Mouse (Mus musculus): ENCODE measurements around the gene Pgam1.
"Not testable (repeated sequence)": the region's sequence is repeated elsewhere in the genome, so short reads cannot be mapped to it uniquely, and the experiment has no call there.

Gene Pgam1

DNA sequence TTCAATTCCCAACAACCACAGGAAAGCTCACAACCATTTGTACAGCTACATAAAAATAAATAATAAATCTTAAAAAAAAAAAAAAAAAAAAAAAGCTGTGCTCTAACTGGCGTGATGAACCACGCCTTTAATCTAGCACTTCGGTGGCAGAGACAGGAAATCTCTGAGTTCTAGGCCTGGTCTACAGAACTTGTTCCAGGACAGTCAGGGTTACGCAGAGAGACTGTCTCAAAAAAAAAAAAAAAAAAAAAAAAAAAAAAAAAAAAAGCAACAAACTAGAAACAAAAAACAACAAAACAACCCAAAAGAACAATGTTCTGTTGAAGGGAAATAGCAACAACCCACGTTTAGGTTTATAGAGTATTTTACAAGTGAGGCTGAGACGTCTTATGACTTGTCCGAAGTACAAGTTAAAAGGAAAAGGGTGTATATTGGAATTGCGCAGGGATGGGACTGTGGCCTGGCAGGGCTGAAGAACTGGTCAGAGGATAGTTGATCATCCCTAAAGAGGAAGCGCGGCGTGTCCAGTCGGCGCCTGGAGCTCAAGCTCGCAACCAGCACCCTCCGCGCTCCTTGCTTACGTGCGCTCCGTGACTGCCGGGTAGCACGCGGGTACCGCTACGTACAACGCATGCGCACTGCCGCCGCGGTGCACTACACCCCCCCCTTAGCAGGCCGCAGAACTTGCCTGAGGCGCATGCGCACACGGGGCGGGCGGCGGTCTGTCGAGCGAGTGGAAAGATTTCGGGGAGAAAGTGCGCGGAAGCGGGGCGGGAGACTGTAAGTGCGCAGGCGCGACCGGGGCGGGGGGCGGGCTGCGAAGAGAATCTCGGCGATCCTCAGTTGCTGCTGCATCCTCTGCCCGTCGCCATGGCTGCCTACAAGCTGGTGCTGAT, at the start of gene Pgam1:
Gene Pgam1 (plus strand): TSS at position 746 of the 896 bp plus-strand sequence.
- DNase-seq (ENCODE audit: low spot score in 2 of 2) = peak; percentile 97

GRCm38 (mm10) chr19:41866707-41867106, 45.0 kb upstream of the Pgam1 start:
- no peak for DNase-seq (ENCODE audit: low spot score in 2 of 2)

- no peak for DNase-seq (ENCODE audit: low spot score in 2 of 2)
Measured at GRCm38 (mm10) chr19:41869296-41869695, 42.4 kb upstream of the Pgam1 start.

DNA sequence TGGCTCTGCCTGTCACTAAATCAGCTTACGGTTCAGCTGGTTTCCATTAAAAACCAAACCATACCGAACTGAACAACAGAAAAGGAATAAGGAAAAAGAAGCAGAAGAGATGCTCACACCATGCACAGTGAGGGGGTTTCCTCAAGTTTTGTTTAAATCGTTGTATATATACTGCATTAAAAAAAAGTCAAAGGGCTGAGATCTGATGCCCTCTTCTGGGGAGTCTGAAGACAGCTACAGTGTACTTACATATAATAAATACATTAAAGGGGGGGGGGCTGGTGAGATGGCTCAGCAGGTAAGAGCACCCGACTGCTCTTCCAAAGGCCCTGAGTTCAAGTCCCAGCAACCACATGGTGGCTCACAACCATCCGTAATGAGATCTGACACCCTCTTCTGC, 41.8 kb upstream of the Pgam1 start:
- not testable (repeated sequence) for DNase-seq (ENCODE audit: low spot score in 2 of 2)

DNA sequence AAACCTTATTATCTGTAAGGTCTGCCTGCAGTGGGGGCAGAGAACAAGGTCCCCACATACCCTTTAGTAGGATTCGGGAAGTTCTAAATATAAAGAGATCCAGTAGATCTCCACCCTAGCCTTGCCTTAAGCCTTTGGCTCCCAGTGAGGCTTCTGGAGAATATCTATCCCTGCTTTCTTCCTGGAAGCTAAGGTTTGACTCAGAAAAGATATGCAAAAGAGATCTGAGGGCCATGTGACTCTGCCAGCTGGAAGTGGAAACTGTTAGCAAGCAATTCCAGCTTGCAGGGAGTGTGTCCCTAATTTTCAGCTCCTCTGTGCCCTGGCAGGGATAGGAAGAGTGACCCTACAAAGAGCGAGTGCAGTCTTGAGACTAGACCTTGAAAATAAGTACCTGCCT, 39.4 kb upstream of the Pgam1 start:
- no peak for DNase-seq (ENCODE audit: low spot score in 2 of 2)

DNA sequence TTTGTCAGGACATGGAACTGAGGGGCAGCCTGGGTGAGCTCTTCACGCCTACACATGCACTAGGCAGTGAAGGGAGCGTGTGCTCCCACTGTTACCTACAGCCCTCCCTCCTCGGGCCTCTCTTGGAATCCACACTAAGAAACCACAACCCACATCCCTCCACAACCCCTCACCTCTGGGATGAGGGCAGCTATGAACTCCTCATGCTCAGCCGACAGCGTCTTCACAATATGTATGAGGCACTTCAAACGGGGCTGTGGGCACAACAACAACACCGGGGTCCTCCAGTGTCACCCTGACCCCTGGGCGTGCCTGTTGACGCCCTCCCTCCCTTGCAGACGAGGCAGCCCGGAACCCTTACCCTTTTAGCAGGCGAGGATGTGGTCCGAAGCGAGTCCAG, 37.4 kb upstream of the Pgam1 start:
- peak in 1 of 2 experiments; percentile 6 for DNase-seq (ENCODE audit: low spot score in 2 of 2)

- DNase-seq (ENCODE audit: low spot score in 2 of 2) = no peak
Measured at GRCm38 (mm10) chr19:41881842-41882241, 29.9 kb upstream of the Pgam1 start.

DNA sequence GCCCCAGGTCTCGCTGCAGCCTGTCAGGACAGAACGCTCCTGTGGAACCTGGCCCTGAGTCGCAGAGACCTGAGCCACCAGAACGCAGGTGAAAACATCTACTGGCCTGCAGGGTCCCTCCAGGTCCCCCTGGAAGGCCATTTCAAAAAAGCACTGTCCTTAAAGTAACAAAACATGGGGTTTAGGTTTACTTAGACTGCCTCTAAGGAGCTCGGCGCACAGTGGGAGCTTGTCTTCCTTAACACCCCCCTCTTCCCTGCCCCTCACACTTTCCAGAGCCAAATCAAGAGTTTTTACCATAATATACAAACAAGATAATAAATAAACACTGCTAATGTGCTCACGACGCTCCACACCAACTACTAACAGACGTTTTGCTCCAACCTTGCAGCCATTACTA, 27.8 kb upstream of the Pgam1 start:
- no peak for DNase-seq (ENCODE audit: low spot score in 2 of 2)

DNA sequence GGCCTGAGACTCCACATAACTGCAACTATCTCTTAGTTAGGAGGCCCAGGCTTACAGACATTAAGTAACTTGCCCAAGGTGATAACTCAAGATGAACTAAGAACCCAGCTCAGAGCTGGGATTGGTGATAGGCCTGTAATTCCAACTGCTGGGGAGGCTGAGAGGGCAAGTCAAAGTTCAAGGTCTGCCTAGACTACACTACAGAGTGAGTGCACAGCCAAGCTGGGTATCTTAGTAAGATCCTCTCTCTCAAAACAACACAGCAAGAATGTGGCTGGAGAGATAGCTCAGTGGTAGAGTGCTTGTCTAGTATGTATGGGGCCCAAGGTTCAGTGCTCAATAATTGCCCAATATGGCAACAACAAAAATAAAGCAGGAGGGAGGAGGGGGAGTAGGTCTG, 23.5 kb upstream of the Pgam1 start:
- DNase-seq (ENCODE audit: low spot score in 2 of 2) = no peak

DNA sequence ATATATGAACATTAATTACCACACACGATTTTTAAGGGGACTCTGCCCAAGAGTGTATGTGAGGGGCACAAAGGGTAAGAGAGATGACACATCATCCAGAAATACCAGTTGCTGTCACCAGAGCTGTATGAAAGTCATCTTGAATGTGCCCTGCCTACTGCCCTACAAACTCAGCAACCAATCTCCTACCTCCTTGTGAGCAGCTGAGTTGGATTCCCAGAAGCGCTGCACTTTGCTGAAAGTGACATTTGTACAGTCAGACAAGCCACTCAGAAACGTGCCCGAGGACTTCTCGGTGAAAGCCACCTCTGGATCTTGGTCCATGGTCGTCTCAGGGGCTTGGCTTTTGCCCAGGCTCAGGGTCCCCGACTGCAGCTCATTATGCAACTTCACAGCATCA, 16.8 kb upstream of the Pgam1 start:
- DNase-seq (ENCODE audit: low spot score in 2 of 2) = no peak

GRCm38 (mm10) chr19:41895460-41896318, 16.0 kb upstream of the Pgam1 start, which contains the start of gene Rrp12:
Rrp12 (minus strand) TSS chr19:41896173.
- DNase-seq (ENCODE audit: low spot score in 2 of 2) = peak; percentile 86 to 88

DNA sequence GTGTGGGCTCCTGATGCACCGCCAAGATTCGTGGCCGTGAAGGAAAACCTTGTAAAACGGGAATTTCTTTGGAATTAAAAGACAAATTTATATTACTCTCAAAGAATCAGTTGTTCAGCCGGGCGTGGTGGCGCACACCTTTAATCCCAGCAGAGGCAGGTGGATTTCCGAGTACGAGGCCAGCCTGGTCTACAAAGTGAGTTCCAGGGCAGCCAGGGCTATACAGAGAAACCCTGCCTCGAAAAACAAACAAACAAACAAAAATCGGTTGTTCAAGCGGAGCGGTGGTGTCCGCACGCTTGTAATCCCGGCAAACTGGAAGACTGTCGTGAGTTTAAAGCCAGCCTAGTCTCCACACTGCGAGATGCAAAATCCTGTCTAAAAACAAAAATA, 15.4 kb upstream of the Pgam1 start:
- DNase-seq (ENCODE audit: low spot score in 2 of 2) = no peak

DNA sequence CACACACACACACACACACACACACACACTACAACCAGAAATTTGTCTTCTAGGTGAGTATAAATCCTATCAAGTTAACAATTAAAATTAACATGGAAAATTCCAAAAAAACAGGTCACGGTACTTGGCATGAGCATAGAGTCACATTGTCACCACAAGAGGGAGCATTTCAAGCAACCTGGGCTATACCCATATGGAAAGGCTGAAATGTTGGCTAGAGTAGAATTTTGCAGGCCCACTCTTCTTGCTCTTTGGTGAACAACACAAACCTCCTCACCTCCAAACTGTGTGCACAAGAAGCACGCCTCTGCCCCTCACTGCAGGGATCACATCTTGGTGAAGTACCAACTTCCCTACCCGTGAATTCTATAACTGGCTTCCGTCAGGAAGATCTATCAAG, 12.9 kb upstream of the Pgam1 start:
- no peak for DNase-seq (ENCODE audit: low spot score in 2 of 2)

GRCm38 (mm10) chr19:41900495-41901090, 11.1 kb upstream of the Pgam1 start:
- no peak for DNase-seq (ENCODE audit: low spot score in 2 of 2)

GRCm38 (mm10) chr19:41901696-41902095, 10.0 kb upstream of the Pgam1 start:
- no peak for DNase-seq (ENCODE audit: low spot score in 2 of 2)

- DNase-seq (ENCODE audit: low spot score in 2 of 2) = no peak
Measured at GRCm38 (mm10) chr19:41902848-41903593, 8.7 kb upstream of the Pgam1 start.

- no peak for DNase-seq (ENCODE audit: low spot score in 2 of 2)
Measured at GRCm38 (mm10) chr19:41905246-41905645, 6.5 kb upstream of the Pgam1 start.

DNA sequence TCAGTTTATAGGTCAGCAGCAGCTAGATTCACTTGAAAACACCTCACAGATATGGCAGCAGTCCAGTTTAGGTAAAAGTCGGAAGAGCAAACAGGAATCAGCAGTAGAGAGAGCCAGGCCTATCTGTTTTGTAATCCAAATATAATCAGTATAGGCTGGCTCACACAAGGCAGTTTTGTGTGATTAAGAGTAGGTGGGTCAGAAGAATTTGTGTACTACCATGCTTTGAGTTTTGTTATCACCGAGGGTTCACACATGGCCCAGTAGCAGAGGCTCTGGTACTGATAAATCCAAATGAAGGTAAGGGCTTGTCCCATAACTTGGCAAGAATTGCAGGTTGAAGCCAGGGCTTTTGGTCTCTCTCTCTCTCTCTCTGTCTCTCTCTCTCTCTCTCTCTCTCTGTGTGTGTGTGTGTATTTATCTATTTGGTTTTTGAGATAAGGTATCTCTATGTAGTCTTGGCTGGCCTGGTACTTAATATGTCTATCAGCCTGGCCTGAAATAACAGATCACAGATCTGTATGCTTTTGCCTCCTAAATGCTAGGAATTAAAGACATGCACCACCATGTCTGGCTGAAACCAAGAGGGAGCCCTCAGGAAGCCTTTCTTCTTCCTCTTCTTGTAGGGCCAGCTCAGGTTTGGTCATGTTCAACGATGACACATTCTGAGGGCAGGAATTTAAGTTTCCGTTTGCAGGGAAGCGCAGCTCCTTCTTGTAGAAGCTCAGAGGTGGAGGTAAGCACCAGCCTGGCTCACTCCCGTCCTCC, 5.2 kb upstream of the Pgam1 start:
- no peak for DNase-seq (ENCODE audit: low spot score in 2 of 2)

DNA sequence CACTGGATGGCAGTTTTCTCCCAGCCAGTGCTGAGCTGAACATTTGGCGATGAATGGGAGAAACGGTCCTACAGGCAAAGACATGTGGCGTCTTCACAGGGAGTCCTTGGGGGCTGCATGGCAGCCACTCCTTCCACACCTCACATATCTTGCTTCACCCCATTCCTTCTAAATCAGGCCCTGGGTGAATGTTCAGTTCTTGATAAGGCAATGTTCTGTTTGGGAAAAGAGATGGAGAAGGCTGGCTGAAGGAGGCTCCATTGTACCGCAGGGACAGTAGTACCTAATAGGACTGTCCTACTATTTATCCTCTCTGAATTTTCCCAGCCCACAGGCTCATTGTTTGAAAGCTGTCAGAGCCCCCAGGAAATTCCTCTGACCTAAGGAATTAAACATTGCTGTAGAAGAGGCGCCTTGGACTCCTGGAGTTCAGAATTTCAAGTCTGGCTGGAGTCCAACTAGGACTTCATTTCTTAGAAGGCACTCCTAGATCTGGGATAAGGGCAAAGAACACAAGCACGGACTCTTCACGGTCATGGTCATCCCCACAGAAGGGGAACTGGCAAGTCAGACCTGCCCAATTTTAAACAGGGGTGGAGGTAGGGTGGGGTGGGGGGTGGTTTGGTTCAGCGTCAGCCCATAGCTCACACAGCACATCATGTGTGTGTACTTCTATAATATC, 4.5 kb upstream of the Pgam1 start:
- no peak for DNase-seq (ENCODE audit: low spot score in 2 of 2)

GRCm38 (mm10) chr19:41908736-41909135, 3.0 kb upstream of the Pgam1 start:
- DNase-seq (ENCODE audit: low spot score in 2 of 2) = no peak
